Mouse (Mus musculus) brain, embryonic 18.5 days (tissue): ENCODE measurements at regions not wholly inside any gene's neighbourhood (a gene's known extent, or its start where the extent isn't known, plus 50 kb on each side); places are given as distances from the start of the nearest gene placed in this dataset.

Source experiments
- DNase-seq: peaks from one replicate; pipeline ENCODE4 v3.0.0-alpha.2; 2012; ENCODE audit warnings: low read depth, low spot score

GRCm38 (mm10) chr4:84214523-84214922 lies 460.6 kb downstream of the Bnc2 start:
- DNase-seq, result no peak

- DNase-seq, result no peak
Observed at GRCm38 (mm10) chr4:84218961-84219360, 456.1 kb downstream of the Bnc2 start.

- DNase-seq, result no peak
Observed at GRCm38 (mm10) chr4:84222057-84222717, 452.9 kb downstream of the Bnc2 start.

- no peak for DNase-seq
Observed at GRCm38 (mm10) chr4:84222805-84223335, 452.2 kb downstream of the Bnc2 start.

- DNase-seq, result no peak
Observed at GRCm38 (mm10) chr4:84224556-84224955, 450.5 kb downstream of the Bnc2 start.
